Mouse (Mus musculus): Measurements from ENCODE around the gene Supt4a. TPM values are rescaled to one million over a fixed set of nuclear protein-coding genes. Genes with fewer than 3 reads are reported as not detected.
A peak's percentile ranks its signal among the peaks of the same experiment; 100 is the strongest.

The Supt4a gene
- polyA plus RNA-seq, 1 experiment from 2014 or later = 127 TPM

GRCm38 (mm10) chr11:87727021-87727420 lies 10.3 kb upstream of the Supt4a start:
- peaks cover 21% of the 10 kb centered on the region for H3K4me1 ChIP-seq
- WGBS = 60% methylated on average over 11 of the region's 11 CpGs
- no peaks in the 10 kb centered on the region for H3K9me3 ChIP-seq
- no peak overlapping the region for H3K4me3 ChIP-seq (replicated peaks)
- no peak for ATAC-seq (ENCODE audit: insufficient read depth, low FRiP score, low read depth)
- H3K27me3 ChIP-seq (replicated peaks) = no peaks in the 10 kb centered on the region
- H3K4me2 ChIP-seq = no peak overlapping the region
- peak overlapping the region; percentile 84; the same call in 1 of the 2 replicates for H3K27ac ChIP-seq
- no peaks in the 10 kb centered on the region for H3K36me3 ChIP-seq
- H3K9ac ChIP-seq = no peak overlapping the region

DNA sequence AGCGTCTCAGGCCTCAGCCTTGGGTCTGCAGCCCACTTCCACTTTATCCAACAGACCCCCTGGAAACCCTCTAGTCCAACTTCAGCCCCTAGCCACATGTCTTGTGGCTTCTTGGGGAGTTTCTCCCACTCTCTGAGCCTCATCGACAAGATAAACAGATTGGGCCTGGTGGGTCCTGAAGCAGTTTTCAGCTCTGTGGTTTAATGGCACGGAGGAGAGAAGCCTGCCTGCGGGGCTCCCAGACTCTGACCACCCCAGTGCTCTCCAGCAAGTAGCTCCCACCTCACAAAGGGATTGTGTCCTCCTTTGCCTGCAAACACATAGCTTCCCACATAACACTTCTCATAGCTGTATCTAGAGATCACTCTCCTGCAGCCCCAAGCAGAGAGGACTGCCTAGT lies 9.9 kb upstream of the Supt4a start:
- WGBS = 63% methylated on average over 4 of the region's 4 CpGs

DNA sequence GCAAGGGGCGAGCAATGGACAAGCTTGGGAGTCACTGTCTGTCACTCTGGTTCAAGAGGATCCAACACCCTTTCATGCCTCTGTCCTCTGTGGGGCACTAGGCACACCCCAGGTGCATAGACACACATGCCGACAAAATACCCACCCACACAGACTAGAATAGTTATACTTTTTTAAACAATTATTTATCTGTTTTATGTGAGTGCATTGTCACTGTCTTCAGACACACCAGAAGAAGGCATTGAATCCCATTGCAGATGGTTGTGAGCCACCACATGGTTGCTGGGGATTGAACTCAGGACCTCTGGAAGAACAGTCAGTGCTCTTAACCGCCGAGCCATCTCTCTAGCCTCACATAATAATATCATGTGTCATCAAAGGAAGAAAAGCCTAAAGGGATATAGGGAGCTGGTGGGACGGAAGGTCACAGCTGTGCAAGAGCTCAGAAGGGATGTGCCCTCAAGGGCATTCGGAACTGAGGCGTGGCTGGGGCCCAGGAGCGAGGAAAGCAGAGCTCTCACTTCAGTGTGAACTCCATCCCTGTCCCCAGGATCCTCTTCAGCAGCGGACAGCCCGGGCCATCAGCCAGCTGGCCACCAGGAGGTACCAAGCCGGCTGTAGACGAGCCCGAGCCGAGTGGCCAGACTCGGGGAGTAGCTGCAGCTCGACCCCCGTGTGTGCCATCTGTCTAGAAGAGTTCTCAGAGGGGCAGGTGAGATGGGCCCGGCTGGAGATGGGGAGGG lies 8.3 kb upstream of the Supt4a start:
- Histone ChIP-seq H3K36me3 (no peaks in the 10 kb centered on the region), H3K4me3 (replicated peaks) (no peak overlapping the region), H3K27ac (no peak overlapping the region), H3K27me3 (replicated peaks) (no peaks in the 10 kb centered on the region), H3K4me2 (no peak overlapping the region), H3K9ac (no peak overlapping the region), H3K9me3 (no peaks in the 10 kb centered on the region), H3K4me1 (peaks cover 21% of the 10 kb centered on the region)
- 53% methylated on average over 18 of the region's 18 CpGs for WGBS
- ATAC-seq (ENCODE audit: insufficient read depth, low FRiP score, low read depth) = no peak

More for the DNA sequence above, 9.9 kb upstream of the Supt4a start:
- H3K27ac ChIP-seq = no peak overlapping the region
- H3K4me1 ChIP-seq = peaks cover 21% of the 10 kb centered on the region
- H3K9me3 ChIP-seq = no peaks in the 10 kb centered on the region
- H3K4me3 ChIP-seq (replicated peaks) = no peak overlapping the region
- no peaks in the 10 kb centered on the region for H3K27me3 ChIP-seq (replicated peaks)
- H3K36me3 ChIP-seq = no peaks in the 10 kb centered on the region
- H3K4me2 ChIP-seq = no peak overlapping the region
- no peak overlapping the region for H3K9ac ChIP-seq
- ATAC-seq (ENCODE audit: insufficient read depth, low FRiP score, low read depth) = no peak

GRCm38 (mm10) chr11:87729593-87730185 lies 7.7 kb upstream of the Supt4a start:
- 71% methylated on average over 13 of the region's 13 CpGs for WGBS
- Histone ChIP-seq H3K9ac (no peak overlapping the region), H3K36me3 (no peaks in the 10 kb centered on the region), H3K9me3 (no peaks in the 10 kb centered on the region), H3K4me3 (replicated peaks) (no peak overlapping the region), H3K4me1 (peaks cover 21% of the 10 kb centered on the region), H3K27ac (no peak overlapping the region), H3K4me2 (no peak overlapping the region), H3K27me3 (replicated peaks) (no peaks in the 10 kb centered on the region)
- peak; percentile 27; the same call in 1 of the 2 replicates for ATAC-seq (ENCODE audit: insufficient read depth, low FRiP score, low read depth)

DNA sequence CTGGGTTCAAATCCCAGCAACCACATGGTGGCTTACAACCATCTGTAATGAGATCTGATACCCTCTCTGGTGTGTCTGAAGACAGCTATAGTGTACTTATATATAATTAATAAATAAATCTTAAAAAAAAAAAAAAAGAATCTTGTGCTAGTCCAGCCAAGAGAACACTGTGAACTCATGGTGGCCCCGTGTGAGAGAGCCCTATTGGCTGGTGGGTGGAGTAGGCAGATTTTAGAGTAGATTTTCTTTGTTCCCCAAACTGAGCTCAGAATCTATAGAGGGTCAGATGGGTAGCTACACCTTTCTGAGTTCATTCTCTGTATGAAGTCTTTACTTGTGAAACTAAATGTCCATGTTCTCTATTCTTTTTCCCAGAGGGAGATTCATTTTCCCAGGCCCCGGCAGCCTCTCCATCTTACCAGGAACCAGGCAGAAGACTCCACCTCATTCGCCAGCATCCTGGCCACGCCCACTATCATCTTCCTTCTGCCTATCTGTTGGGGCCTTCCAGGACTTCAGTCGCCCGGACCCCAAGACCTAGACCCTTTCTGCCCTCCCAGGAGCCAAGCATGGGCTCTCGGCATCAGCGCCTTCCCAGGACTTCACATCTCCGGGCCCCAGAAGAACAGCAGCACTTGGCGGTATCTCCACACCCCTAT lies 6.6 kb upstream of the Supt4a start:
- H3K9ac ChIP-seq = no peak overlapping the region
- H3K9me3 ChIP-seq = no peaks in the 10 kb centered on the region
- H3K4me2 ChIP-seq = no peak overlapping the region
- no peaks in the 10 kb centered on the region for H3K27me3 ChIP-seq (replicated peaks)
- H3K4me3 ChIP-seq (replicated peaks) = no peak overlapping the region
- H3K36me3 ChIP-seq = no peaks in the 10 kb centered on the region
- no peak for ATAC-seq (ENCODE audit: insufficient read depth, low FRiP score, low read depth)
- H3K4me1 ChIP-seq = peaks cover 16% of the 10 kb centered on the region
- WGBS = 80% methylated on average over 10 of the region's 10 CpGs
- no peak overlapping the region for H3K27ac ChIP-seq

DNA sequence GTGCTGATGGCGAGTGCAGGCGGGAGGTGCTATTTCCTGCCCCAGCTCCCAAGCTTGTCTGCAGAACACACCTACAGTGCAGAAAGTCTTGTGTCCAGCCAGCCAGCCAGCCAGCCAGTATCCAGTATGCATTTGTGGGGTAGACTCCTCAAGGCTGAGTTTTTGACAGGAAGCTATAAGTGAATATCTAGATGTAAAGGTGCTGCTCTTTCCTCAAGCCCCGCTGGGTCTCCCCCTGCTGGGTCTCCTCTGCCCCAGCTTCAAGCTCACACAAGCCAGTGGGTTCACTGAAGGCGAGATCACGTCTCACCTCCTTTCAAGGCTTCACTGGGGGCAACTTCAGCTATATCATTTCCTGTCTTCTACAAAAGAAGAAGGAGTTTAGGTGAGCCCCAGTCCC lies 3.0 kb upstream of the Supt4a start:
- H3K4me3 ChIP-seq (replicated peaks) = no peak overlapping the region

DNA sequence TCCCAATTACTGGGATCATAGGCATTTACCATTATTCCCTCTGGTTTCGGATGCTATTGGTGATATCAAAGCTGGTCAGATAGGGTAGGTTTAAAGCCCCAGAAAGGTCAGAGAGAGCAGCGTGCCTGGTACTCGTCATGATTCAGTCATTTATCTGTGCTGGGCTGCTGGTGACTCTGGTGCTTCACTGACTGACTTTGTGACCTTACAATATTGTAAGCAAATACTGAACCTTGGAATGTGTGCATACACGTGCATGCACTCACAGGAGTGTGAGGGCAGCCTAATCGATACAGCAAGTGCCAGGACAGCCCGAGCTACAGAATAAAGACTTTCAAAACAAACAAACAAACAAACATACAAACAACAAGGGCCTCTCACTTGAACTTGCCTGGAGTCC lies 1.7 kb upstream of the Supt4a start:
- Histone ChIP-seq H3K27ac (peak overlapping the region; percentile 90), H3K27me3 (replicated peaks) (no peaks in the 10 kb centered on the region), H3K9ac (no peak overlapping the region), H3K4me2 (no peak overlapping the region), H3K4me3 (replicated peaks) (no peak overlapping the region), H3K9me3 (no peaks in the 10 kb centered on the region), H3K36me3 (peaks cover 6% of the 10 kb centered on the region; the same call in 1 of the 2 replicates), H3K4me1 (peaks cover 8% of the 10 kb centered on the region; the same call in 1 of the 2 replicates)
- ATAC-seq (ENCODE audit: insufficient read depth, low FRiP score, low read depth) = no peak
- 56% methylated on average over 6 of the region's 6 CpGs for WGBS

More for the DNA sequence above, 3.0 kb upstream of the Supt4a start:
- H3K9me3 ChIP-seq = no peaks in the 10 kb centered on the region
- H3K36me3 ChIP-seq = no peaks in the 10 kb centered on the region
- peaks cover 8% of the 10 kb centered on the region; the same call in 1 of the 2 replicates for H3K4me1 ChIP-seq
- no peaks in the 10 kb centered on the region for H3K27me3 ChIP-seq (replicated peaks)
- 54% methylated on average over 5 of the region's 5 CpGs for WGBS
- H3K4me2 ChIP-seq = no peak overlapping the region
- no peak overlapping the region for H3K27ac ChIP-seq
- no peak overlapping the region for H3K9ac ChIP-seq
- no peak for ATAC-seq (ENCODE audit: insufficient read depth, low FRiP score, low read depth)

DNA sequence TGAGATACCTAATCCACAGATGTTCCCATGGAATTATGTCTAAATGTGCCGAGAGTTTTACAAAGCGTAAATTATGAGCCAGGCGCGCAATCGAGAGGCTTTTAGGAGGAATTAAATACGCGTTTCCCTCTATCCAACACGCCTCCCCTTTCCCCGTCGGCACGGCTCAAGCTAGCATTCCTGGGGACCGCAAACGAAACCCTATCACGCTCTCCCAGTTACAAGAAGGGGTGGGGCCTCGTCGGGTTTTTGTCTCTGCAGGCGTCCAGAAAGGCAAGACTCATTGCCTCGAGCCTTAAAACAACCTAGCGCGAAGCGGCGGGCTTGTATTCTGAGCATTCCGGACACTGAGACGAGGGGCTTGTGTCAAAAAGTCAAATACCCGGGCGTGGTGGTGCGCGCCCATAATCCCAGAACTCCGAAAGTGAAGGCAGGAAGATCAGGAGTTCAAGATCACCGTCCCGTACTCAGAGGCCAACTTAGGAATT lies 661 bp upstream of the Supt4a start:
- peak; percentile 81 for ATAC-seq (ENCODE audit: insufficient read depth, low FRiP score, low read depth)
- H3K4me2 ChIP-seq = peak overlapping the region; percentile 82
- peak overlapping the region; percentile 38; the same call in 1 of the 2 replicates for H3K9ac ChIP-seq
- H3K27ac ChIP-seq = peak overlapping the region; percentile 90
- no peaks in the 10 kb centered on the region for H3K27me3 ChIP-seq (replicated peaks)
- peaks cover 6% of the 10 kb centered on the region; the same call in 1 of the 2 replicates for H3K36me3 ChIP-seq
- under 1% methylated on average over 31 of the region's 31 CpGs for WGBS
- no peaks in the 10 kb centered on the region for H3K9me3 ChIP-seq
- H3K4me3 ChIP-seq (replicated peaks) = peak overlapping the region; percentile 81
- H3K4me1 ChIP-seq = peaks cover 8% of the 10 kb centered on the region; the same call in 1 of the 2 replicates

- Histone ChIP-seq H3K4me3 (replicated peaks) (no peak overlapping the region), H3K36me3 (peaks cover 20% of the 10 kb centered on the region), H3K27ac (no peak overlapping the region), H3K27me3 (replicated peaks) (no peaks in the 10 kb centered on the region), H3K4me2 (no peak overlapping the region), H3K9me3 (no peaks in the 10 kb centered on the region), H3K9ac (no peak overlapping the region), H3K4me1 (no peaks in the 10 kb centered on the region)
- WGBS = 100% methylated on average over 3 of the region's 3 CpGs
- no peak for ATAC-seq (ENCODE audit: insufficient read depth, low FRiP score, low read depth)
These were observed 6.3 kb downstream of the Supt4a start for GRCm38 (mm10) chr11:87743691-87744090.

DNA sequence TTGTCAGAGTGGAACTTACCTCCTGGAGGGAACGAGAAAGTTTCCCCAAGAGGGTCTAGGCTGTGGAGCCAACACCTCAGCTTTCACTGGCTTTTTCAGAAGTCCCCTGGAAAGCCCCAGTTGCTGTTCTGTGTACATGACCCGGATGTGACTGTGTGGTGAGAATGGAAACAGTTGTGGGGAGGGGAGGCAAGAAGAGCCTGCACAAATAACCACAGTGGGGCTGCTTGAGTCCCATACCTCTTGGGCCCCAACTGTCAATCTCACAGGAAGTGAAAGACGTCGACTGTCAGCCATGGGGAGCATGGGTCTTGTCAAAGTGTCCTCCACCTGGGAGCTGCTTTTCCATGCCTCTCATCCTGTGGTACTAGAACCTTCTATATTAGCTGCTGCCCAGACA lies 7.6 kb downstream of the Supt4a start:
- Histone ChIP-seq H3K27me3 (replicated peaks) (no peaks in the 10 kb centered on the region), H3K36me3 (peaks cover 20% of the 10 kb centered on the region), H3K9ac (no peak overlapping the region), H3K4me3 (replicated peaks) (no peak overlapping the region), H3K4me2 (no peak overlapping the region), H3K4me1 (peaks cover 5% of the 10 kb centered on the region; the same call in 1 of the 2 replicates), H3K27ac (no peak overlapping the region), H3K9me3 (no peaks in the 10 kb centered on the region)
- ATAC-seq (ENCODE audit: insufficient read depth, low FRiP score, low read depth) = no peak
- WGBS = 82% methylated on average over 4 of the region's 4 CpGs

DNA sequence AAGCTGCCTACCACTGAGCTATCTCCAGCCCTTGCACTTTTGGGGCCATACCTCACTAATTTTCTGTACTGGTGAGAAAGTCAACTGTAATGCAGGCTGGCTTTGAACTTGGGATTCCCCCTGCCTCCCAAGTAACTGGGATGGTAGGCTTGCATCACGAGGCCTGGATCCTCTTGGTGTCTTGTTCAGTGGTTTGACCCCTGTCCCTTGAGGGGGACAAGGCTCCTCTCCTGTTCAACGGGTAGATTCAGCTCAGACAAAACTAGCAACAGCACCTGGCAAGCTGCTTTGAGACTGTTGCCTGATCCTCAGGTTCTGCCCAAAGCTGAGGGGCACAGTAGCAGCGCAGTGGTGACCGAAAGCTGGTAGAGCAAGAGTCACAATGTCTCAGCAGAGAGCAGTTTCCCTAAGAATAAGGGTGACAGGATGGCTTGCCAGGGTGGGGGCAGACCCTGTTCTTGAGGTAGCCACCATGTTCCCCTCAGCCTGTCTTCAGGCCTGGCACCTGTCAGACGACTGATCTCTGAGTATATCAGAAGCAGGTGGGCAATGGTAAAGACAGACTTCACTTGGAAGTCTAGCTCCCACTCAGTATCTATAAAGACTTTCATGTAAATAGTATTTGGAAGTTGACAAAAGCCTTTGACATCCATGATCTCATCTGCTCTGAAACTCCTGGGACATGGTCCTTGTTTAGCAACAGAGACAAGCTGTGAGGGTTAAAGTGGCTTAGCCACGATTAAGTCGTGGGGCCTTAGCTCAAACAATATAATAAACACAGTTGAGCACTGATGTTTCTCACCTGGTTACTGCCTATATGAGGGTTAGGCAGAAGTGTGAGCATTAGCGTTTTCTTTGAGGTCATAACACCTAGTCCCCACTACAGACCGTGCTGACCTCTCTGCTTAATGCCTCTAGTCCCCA lies 8.5 kb downstream of the Supt4a start:
- WGBS = 66% methylated on average over 9 of the region's 9 CpGs
- Histone ChIP-seq H3K9me3 (no peaks in the 10 kb centered on the region), H3K27me3 (replicated peaks) (no peaks in the 10 kb centered on the region), H3K36me3 (peaks cover 13% of the 10 kb centered on the region), H3K4me3 (replicated peaks) (no peak overlapping the region), H3K9ac (no peak overlapping the region), H3K27ac (no peak overlapping the region), H3K4me2 (no peak overlapping the region), H3K4me1 (peaks cover 5% of the 10 kb centered on the region; the same call in 1 of the 2 replicates)
- ATAC-seq (ENCODE audit: insufficient read depth, low FRiP score, low read depth) = no peak
